ENCODE assay signal across 10 mouse cellular contexts in genomic region chr2:75756704-75757638, GRCm38 (mm10). TPM values are rescaled to one million over a fixed set of nuclear protein-coding genes. Genes with fewer than 3 reads are reported as not detected.
A peak's percentile ranks its signal among the peaks of the same experiment; 100 is the strongest.
DNase-seq lines count a peak whose midpoint lies in the region; ATAC-seq and TF ChIP-seq lines count a peak whose summit lies in the region.
"Had no signal": no experiment of that assay in that cellular context is flagged by ENCODE, and none has a peak within 500 bp of the region (broad histone marks: within the 10 kb centered on the region; RNA-seq: fewer than 3 reads in every experiment).

No protein-coding gene starts in this region.

- H3K27ac ChIP-seq in forebrain, embryonic 10.5 days: peak overlapping the region; percentile 36; the same call in 1 of the 2 replicates
- no peak overlapping the region for H3K27ac ChIP-seq in forebrain, embryonic 16.5 days (ENCODE audit: low read length)
- 0 out of 2 replicates have a peak overlapping the region, but pooled peaks have one; percentile 2 for H3K27ac ChIP-seq in lung, embryonic 15.5 days
- H3K27ac ChIP-seq in heart, embryonic 16.5 days (ENCODE audit: low read length): peak overlapping the region; percentile 67
- H3K27ac ChIP-seq in olfactory bulb, adult 2 months (ENCODE audit: insufficient read depth, low read depth, low read length): peak overlapping the region; percentile 78

- peaks cover 8% of the 10 kb centered on the region; the same call in 1 of the 2 replicates for H3K27me3 ChIP-seq in forebrain, embryonic 10.5 days (ENCODE audit: poor library complexity, severe bottlenecking)
- H3K27me3 ChIP-seq in forebrain, embryonic 16.5 days (replicated peaks; ENCODE audit: control insufficient read depth, insufficient read depth, low read length): no peaks in the 10 kb centered on the region
- no peaks in the 10 kb centered on the region for H3K27me3 ChIP-seq in lung, embryonic 15.5 days
- H3K27me3 ChIP-seq in heart, embryonic 16.5 days (ENCODE audit: control insufficient read depth, insufficient read depth, low read length): no peaks in the 10 kb centered on the region

- no peak for DNase-seq in forebrain, embryonic 10.5 days (ENCODE audit: extremely low spot score, low spot score)
- DNase-seq in lung, postnatal 4 days: no peak
- no peak for DNase-seq in B cell, adult 2 months
- DNase-seq: cerebellum, adult 9-10 months; layer of hippocampus, adult 9-11 months had no signal

- WGBS in forebrain, embryonic 10.5 days: 49% methylated on average over 16 of the region's 16 CpGs
- 38% methylated on average over 16 of the region's 16 CpGs for WGBS in forebrain, embryonic 16.5 days
- 59% methylated on average over 16 of the region's 16 CpGs for WGBS in lung, embryonic 15.5 days
- 63% methylated on average over 16 of the region's 16 CpGs for WGBS in heart, embryonic 16.5 days
- 36% methylated on average over 16 of the region's 16 CpGs for WGBS in olfactory bulb, adult 2 months

- TF ChIP-seq CTCF in olfactory bulb, adult 2 months (IDR thresholded peaks at IDR 0.05; ENCODE audit: insufficient read depth, low read depth, low read length): no peak

- H3K36me3 ChIP-seq in forebrain, embryonic 10.5 days (replicated peaks): no peaks in the 10 kb centered on the region
- no peaks in the 10 kb centered on the region for H3K36me3 ChIP-seq in forebrain, embryonic 16.5 days (ENCODE audit: control insufficient read depth, insufficient read depth)
- no peaks in the 10 kb centered on the region for H3K36me3 ChIP-seq in lung, embryonic 15.5 days
- no peaks in the 10 kb centered on the region for H3K36me3 ChIP-seq in heart, embryonic 16.5 days (ENCODE audit: control insufficient read depth, insufficient read depth)

- H3K4me3 ChIP-seq in forebrain, embryonic 10.5 days: no peak overlapping the region
- H3K4me3 ChIP-seq in forebrain, embryonic 16.5 days (replicated peaks; ENCODE audit: low read length): no peak overlapping the region
- no peak overlapping the region for H3K4me3 ChIP-seq in lung, embryonic 15.5 days
- H3K4me3 ChIP-seq in heart, embryonic 16.5 days (ENCODE audit: low read length): no peak overlapping the region
- H3K4me3 ChIP-seq in olfactory bulb, adult 2 months (ENCODE audit: insufficient read depth, low read depth, low read length): no peak overlapping the region

- no peaks in the 10 kb centered on the region for H3K9me3 ChIP-seq in forebrain, embryonic 10.5 days
- H3K9me3 ChIP-seq in forebrain, embryonic 16.5 days (ENCODE audit: control insufficient read depth, low read length): no peaks in the 10 kb centered on the region
- H3K9me3 ChIP-seq in lung, embryonic 15.5 days: no peaks in the 10 kb centered on the region
- H3K9me3 ChIP-seq in heart, embryonic 16.5 days (replicated peaks; ENCODE audit: control insufficient read depth, low read length): no peaks in the 10 kb centered on the region

- no peak overlapping the region for H3K4me2 ChIP-seq in forebrain, embryonic 16.5 days (ENCODE audit: low read length)
- no peak overlapping the region for H3K4me2 ChIP-seq in lung, embryonic 15.5 days
- H3K4me2 ChIP-seq in heart, embryonic 16.5 days (ENCODE audit: low read depth, low read length): no peak overlapping the region

- no peak overlapping the region for H3K9ac ChIP-seq in forebrain, embryonic 16.5 days (replicated peaks; ENCODE audit: low read depth, low read length)
- no peak overlapping the region for H3K9ac ChIP-seq in lung, embryonic 15.5 days
- H3K9ac ChIP-seq in heart, embryonic 16.5 days (ENCODE audit: low read length): no peak overlapping the region

- no peak for TF ChIP-seq POLR2A in olfactory bulb, adult 2 months (IDR thresholded peaks at IDR 0.05; ENCODE audit: insufficient read depth, low read depth, low read length)

- H3K4me1 ChIP-seq in forebrain, embryonic 10.5 days: peaks cover 54% of the 10 kb centered on the region
- H3K4me1 ChIP-seq in forebrain, embryonic 16.5 days (replicated peaks; ENCODE audit: control insufficient read depth, insufficient read depth, low read length): peaks cover 15% of the 10 kb centered on the region
- H3K4me1 ChIP-seq in lung, embryonic 15.5 days: peaks cover 15% of the 10 kb centered on the region
- no peaks in the 10 kb centered on the region for H3K4me1 ChIP-seq in heart, embryonic 16.5 days (ENCODE audit: control insufficient read depth, insufficient read depth, low read length)
- peaks cover 7% of the 10 kb centered on the region; the same call in 1 of the 2 replicates for H3K4me1 ChIP-seq in olfactory bulb, adult 2 months (ENCODE audit: control insufficient read depth, insufficient read depth, low read length)

- ATAC-seq in forebrain, embryonic 16.5 days: no peak
- no peak for ATAC-seq in lung, embryonic 15.5 days (ENCODE audit: borderline replicate concordance, extremely low read depth, low FRiP score, low TSS enrichment)
- ATAC-seq in heart, embryonic 16.5 days (replicated peaks; ENCODE audit: extremely low read depth, insufficient read depth, low FRiP score): no peak
- ATAC-seq in activated CD4-positive, CD25-positive, alpha-beta regulatory T cell, adult 4 months: no peak

RNA-seq across cellular contexts. Expression of gene Nfe2l2, which starts 52.5 kb away (rescaled TPM):
- polyA plus RNA-seq in forebrain, embryonic 10.5 days (2016; fragmentation: Nextera tagmentation; extraction: Ambion mirVana): 23.8 and 26.5 TPM in 2 replicates
- polyA plus RNA-seq in forebrain, embryonic 16.5 days (2015; fragmentation: Nextera tagmentation; extraction: Ambion mirVana): 12.7 and 16.1 TPM in 2 replicates
- 92.9 and 99.0 TPM in 2 replicates for polyA plus RNA-seq in lung, embryonic 15.5 days (2015; fragmentation: Nextera tagmentation; extraction: Ambion mirVana)
- polyA plus RNA-seq in heart, embryonic 16.5 days (2015; fragmentation: Nextera tagmentation; extraction: Ambion mirVana): 58.3 and 61.3 TPM in 2 replicates
- not detected in 2 replicates for polyA plus RNA-seq in olfactory bulb, adult 2 months (2012; ENCODE audit: insufficient read depth, insufficient read length, low replicate concordance, missing spikeins)
- 10 to 100 TPM; 44.1 to 45.6 TPM for polyA plus RNA-seq in activated CD4-positive, CD25-positive, alpha-beta regulatory T cell, adult 4 months (2017; shearing (Covaris generic))

Comparison
In these comparisons a context has a peak if more than half of its experiments do, and no peak if none do; other contexts are left out.
1. RNA of gene Nfe2l2, which starts 52.5 kb away (polyA plus RNA-seq): 92.9 to 99.0 TPM in lung, embryonic 15.5 days, 58.3 to 61.3 TPM in heart, embryonic 16.5 days, 44.1 to 45.6 TPM in activated CD4-positive, CD25-positive, alpha-beta regulatory T cell, adult 4 months, 23.8 to 26.5 TPM in forebrain, embryonic 10.5 days and 12.7 to 16.1 TPM in forebrain, embryonic 16.5 days; not detected in olfactory bulb, adult 2 months; every median in the first group is over 10 times any median in the second.